9 mouse cellular contexts compared by ENCODE assay signal in the genomic region with DNA sequence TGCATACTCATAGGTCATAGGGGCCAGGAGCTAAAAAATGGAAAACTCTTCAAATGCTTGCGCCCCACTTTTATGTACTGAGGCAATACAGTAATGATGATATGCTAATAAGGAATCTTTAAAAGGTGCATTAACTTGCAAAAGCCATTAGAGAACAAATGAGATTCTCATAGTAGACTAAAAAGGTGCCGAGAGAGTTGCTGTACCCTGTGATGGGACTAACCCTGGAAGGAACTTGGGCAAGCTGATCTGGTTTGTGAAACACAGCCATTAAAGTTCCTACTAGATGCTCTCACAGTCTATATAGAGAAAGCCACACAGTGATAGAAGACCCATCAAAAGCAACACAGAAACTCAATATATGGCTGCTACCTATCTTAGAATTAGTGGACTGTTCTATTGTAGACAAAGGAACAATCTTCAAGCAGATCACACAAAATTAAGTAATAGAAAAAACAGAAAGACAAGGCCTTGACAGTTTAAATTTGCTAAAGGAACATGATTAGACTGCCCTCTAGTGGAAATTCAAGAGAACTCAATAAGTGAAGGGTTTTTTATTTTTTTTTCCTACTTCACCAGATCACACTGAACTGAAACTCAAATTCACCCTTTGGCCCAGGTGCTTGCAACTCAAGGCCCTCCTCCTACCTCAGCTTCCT. TPM values are rescaled to one million over a fixed set of nuclear protein-coding genes. Genes with fewer than 3 reads are reported as not detected.
DNase-seq lines count a peak whose midpoint lies in the region; ATAC-seq and TF ChIP-seq lines count a peak whose summit lies in the region.
"Had no signal": no experiment of that assay in that cellular context is flagged by ENCODE, and none has a peak within 500 bp of the region (broad histone marks: within the 10 kb centered on the region; RNA-seq: fewer than 3 reads in every experiment).

No protein-coding gene starts in this region.

- H3K36me3 ChIP-seq in heart, postnatal 0 days (replicated peaks; ENCODE audit: control insufficient read depth, insufficient read depth, low read length): 0 out of 2 replicates have a peak, but pooled peaks cover 12% of the 10 kb centered on the region
- no peaks in the 10 kb centered on the region for H3K36me3 ChIP-seq in heart, embryonic 11.5 days (ENCODE audit: control insufficient read depth, insufficient read depth, low read length)
- peaks cover 22% of the 10 kb centered on the region for H3K36me3 ChIP-seq in heart, embryonic 12.5 days

- peak; percentile 65 for DNase-seq in heart, postnatal 0 days (ENCODE audit: low spot score)
- DNase-seq in embryo, embryonic 10 days (ENCODE audit: low spot score): peak; percentile 44
- no peak for DNase-seq in adrenal gland, postnatal 25 days

- H3K4me2 ChIP-seq in heart, postnatal 0 days (ENCODE audit: low read depth, low read length): no peak overlapping the region
- no peak overlapping the region for H3K4me2 ChIP-seq in heart, embryonic 11.5 days
- H3K4me2 ChIP-seq in heart, embryonic 12.5 days: no peak overlapping the region
- H3K4me2 ChIP-seq: neural tube, embryonic 12.5 days had no signal

- no peak overlapping the region for H3K9ac ChIP-seq in heart, postnatal 0 days (replicated peaks; ENCODE audit: low read depth, low read length)
- H3K9ac ChIP-seq in heart, embryonic 11.5 days (ENCODE audit: low read depth, low read length): no peak overlapping the region
- H3K9ac ChIP-seq in heart, embryonic 12.5 days: no peak overlapping the region
- H3K9ac ChIP-seq: neural tube, embryonic 12.5 days had no signal

- no peaks in the 10 kb centered on the region for H3K4me1 ChIP-seq in heart, postnatal 0 days (ENCODE audit: control insufficient read depth, insufficient read depth)
- H3K4me1 ChIP-seq in heart, embryonic 11.5 days (ENCODE audit: control insufficient read depth, insufficient read depth, low read length): peaks cover 5% of the 10 kb centered on the region; the same call in 1 of the 2 replicates
- 0 out of 2 replicates have a peak, but pooled peaks cover 3% of the 10 kb centered on the region for H3K4me1 ChIP-seq in heart, embryonic 12.5 days (replicated peaks)
- H3K4me1 ChIP-seq: neural tube, embryonic 12.5 days had no signal

- no peaks in the 10 kb centered on the region for H3K9me3 ChIP-seq in heart, postnatal 0 days (replicated peaks; ENCODE audit: control insufficient read depth, low read length)
- no peaks in the 10 kb centered on the region for H3K9me3 ChIP-seq in heart, embryonic 11.5 days (replicated peaks; ENCODE audit: control insufficient read depth, low read length)
- no peaks in the 10 kb centered on the region for H3K9me3 ChIP-seq in heart, embryonic 12.5 days (replicated peaks)
- H3K9me3 ChIP-seq: neural tube, embryonic 12.5 days had no signal

- no peak overlapping the region for H3K4me3 ChIP-seq in heart, postnatal 0 days (ENCODE audit: low read depth, low read length)
- H3K4me3 ChIP-seq in heart, embryonic 11.5 days (ENCODE audit: low read depth, low read length): no peak overlapping the region
- H3K4me3 ChIP-seq in heart, embryonic 12.5 days: no peak overlapping the region
- H3K4me3 ChIP-seq: neural tube, embryonic 12.5 days had no signal

- peak; percentile 71 for TF ChIP-seq CTCF in heart, postnatal 0 days (IDR thresholded peaks at IDR 0.05; ENCODE audit: low read depth)

- 80% methylated on average over 2 of the region's 2 CpGs for WGBS in heart, postnatal 0 days
- 86% methylated on average over 2 of the region's 2 CpGs for WGBS in heart, embryonic 11.5 days (ENCODE audit: insufficient replicate concordance)
- WGBS in heart, embryonic 12.5 days: 86% methylated on average over 2 of the region's 2 CpGs

- no peak overlapping the region for H3K27ac ChIP-seq in heart, postnatal 0 days (ENCODE audit: low read depth)
- no peak overlapping the region for H3K27ac ChIP-seq in heart, embryonic 11.5 days (ENCODE audit: low read depth, low read length)
- no peak overlapping the region for H3K27ac ChIP-seq in heart, embryonic 12.5 days (ENCODE audit: poor library complexity, severe bottlenecking)
- H3K27ac ChIP-seq: neural tube, embryonic 12.5 days had no signal

- no peak for ATAC-seq in heart, postnatal 0 days (ENCODE audit: insufficient read depth, low read depth)
- ATAC-seq in heart, embryonic 11.5 days (replicated peaks; ENCODE audit: insufficient number of reproducible peaks, low FRiP score, low TSS enrichment): no peak
- ATAC-seq in CD4-positive, CD25-positive, alpha-beta regulatory T cell, adult 4 months: peak; percentile 71
- 0 out of 2 replicates have a peak, but pooled peaks have one; percentile 38 for ATAC-seq in megakaryocyte-erythroid progenitor cell, adult 5-6 weeks (replicated peaks; ENCODE audit: low FRiP score, low TSS enrichment, poor library complexity, severe bottlenecking)
- ATAC-seq in cerebellum, adult (ENCODE audit: insufficient number of reproducible peaks, low FRiP score, low TSS enrichment): no peak
- no peak for ATAC-seq in heart, embryonic 12.5 days (ENCODE audit: insufficient number of reproducible peaks, low FRiP score)

- H3K27me3 ChIP-seq in heart, postnatal 0 days (ENCODE audit: control insufficient read depth, insufficient read depth, low read length): no peaks in the 10 kb centered on the region
- H3K27me3 ChIP-seq in heart, embryonic 11.5 days (ENCODE audit: control insufficient read depth, insufficient read depth, low read length): no peaks in the 10 kb centered on the region
- H3K27me3 ChIP-seq in heart, embryonic 12.5 days (replicated peaks): no peaks in the 10 kb centered on the region
- H3K27me3 ChIP-seq: neural tube, embryonic 12.5 days had no signal

- TF ChIP-seq EP300 in heart, postnatal 0 days (IDR thresholded peaks at IDR 0.05; ENCODE audit: low read depth): no peak

RNA-seq across cellular contexts. Expression of a gene that starts 24.3 kb away (rescaled TPM):
- total RNA-seq in heart, postnatal 0 days (2014; rRNA removed; ENCODE audit: low replicate concordance): 51.1 and 53.7 TPM in 2 replicates
- polyA plus RNA-seq in heart, postnatal 0 days (2015; fragmentation: Nextera tagmentation; extraction: Ambion mirVana): 84.5 and 86.0 TPM in 2 replicates
- polyA plus RNA-seq in heart, embryonic 11.5 days (2014; fragmentation: Nextera tagmentation; extraction: Ambion mirVana): 64.1 and 67.9 TPM in 2 replicates
- polyA plus RNA-seq in CD4-positive, CD25-positive, alpha-beta regulatory T cell, adult 4 months (2017; shearing (Covaris generic)): 1 to 10 TPM; 5.3 to 8.9 TPM
- 46.9 and 61.7 TPM in 2 replicates for total RNA-seq in megakaryocyte-erythroid progenitor cell, adult 5-6 weeks (2014; fragmentation: Nextera tagmentation)
- 22.7 and 34.7 TPM in 2 replicates for total RNA-seq in megakaryocyte-erythroid progenitor cell, adult 5-6 weeks (2017)
- 41.4 and 56.1 TPM in 2 replicates for total RNA-seq in adrenal gland, postnatal 25 days (2021)
- polyA plus RNA-seq in heart, embryonic 12.5 days (2016; fragmentation: Nextera tagmentation; extraction: Ambion mirVana): 72.3 and 72.4 TPM in 2 replicates

Comparison
In these comparisons a context has a peak if more than half of its experiments do, and no peak if none do; other contexts are left out.
1. ATAC-seq: peak in CD4-positive, CD25-positive, alpha-beta regulatory T cell, adult 4 months (single experiment) and megakaryocyte-erythroid progenitor cell, adult 5-6 weeks (single experiment); none in heart, postnatal 0 days (single experiment), heart, embryonic 11.5 days (single experiment), cerebellum, adult (single experiment) and heart, embryonic 12.5 days (single experiment).